Mouse (Mus musculus) hematopoietic stem cell, adult 5-6 weeks (primary cell): Measurements from ENCODE around the gene Rpl37a. TPM values are rescaled to one million over a fixed set of nuclear protein-coding genes. Genes with fewer than 3 reads are reported as not detected.
A peak's percentile ranks its signal among the peaks of the same experiment; 100 is the strongest.

Experiments used
- ATAC-seq, 2 experiments: fragments of 125-278 bp in 1 of 2; replicated peaks in 1 of 2; 2 replicates each; pipeline ENCODE4 v1.8.0; 2016 to 2017; ENCODE audit warnings: inconsistent platforms in 2 of 2, mild to moderate bottlenecking in 2 of 2, moderate number of reproducible peaks in 2 of 2, low read depth in 1 of 2, moderate TSS enrichment in 1 of 2; ENCODE audit not compliant: low FRiP score in 2 of 2, poor library complexity in 2 of 2, severe bottlenecking in 2 of 2, insufficient read depth in 1 of 2, low TSS enrichment in 1 of 2
- total RNA-seq: library from RNA; stranded (forward); fragments of 172-1452, 232-1000 nt; gene quantifications from 2 replicates; pipeline ENCODE4 v1.2.3, GENCODE M21; 2017

Rpl37a gene
- 343 and 818 TPM in 2 replicates for total RNA-seq

GRCm38 (mm10) chr1:72710753-72711653 is at the start of gene Rpl37a:
TSS of gene Rpl37a (plus strand) at chr1:72711290.
- ATAC-seq = peak; percentile 92 to 95

- no peak for ATAC-seq
These were observed 38.0 kb upstream of the Rpl37a start for GRCm38 (mm10) chr1:72673070-72673469.

GRCm38 (mm10) chr1:72696256-72696655 is 14.8 kb upstream of the Rpl37a start:
- ATAC-seq = no peak

GRCm38 (mm10) chr1:72698651-72699050 is 12.4 kb upstream of the Rpl37a start:
- no peak for ATAC-seq

- ATAC-seq = no peak
These were observed 10.6 kb upstream of the Rpl37a start, which contains the start of gene Ankar for GRCm38 (mm10) chr1:72700479-72700878. TSS of gene Ankar (minus strand) at chr1:72700579.

- no peak for ATAC-seq
These were observed 3.6 kb upstream of the Rpl37a start for GRCm38 (mm10) chr1:72707525-72707924.

GRCm38 (mm10) chr1:72711684-72712083 is 594 bp downstream of the Rpl37a start:
- peak in 1 of 2 experiments; percentile 10; a peak in 1 of 4 replicates for ATAC-seq

GRCm38 (mm10) chr1:72714547-72714946 is 3.5 kb downstream of the Rpl37a start:
- ATAC-seq = no peak

GRCm38 (mm10) chr1:72715065-72715464 is 4.0 kb downstream of the Rpl37a start:
- no peak for ATAC-seq

- ATAC-seq = no peak
These were observed 4.7 kb downstream of the Rpl37a start for GRCm38 (mm10) chr1:72715593-72716361.

- ATAC-seq = no peak
These were observed 5.3 kb downstream of the Rpl37a start for GRCm38 (mm10) chr1:72716421-72716820.

- ATAC-seq = peak; percentile 58 to 72; a peak in 2 of 4 replicates
These were observed 5.8 kb downstream of the Rpl37a start for GRCm38 (mm10) chr1:72716926-72717325.

- ATAC-seq = no peak
These were observed 6.5 kb downstream of the Rpl37a start for GRCm38 (mm10) chr1:72717540-72717939.

- ATAC-seq = peak; percentile 74 to 76
These were observed 7.8 kb downstream of the Rpl37a start for GRCm38 (mm10) chr1:72718846-72719245.

- ATAC-seq = no peak
These were observed 9.1 kb downstream of the Rpl37a start for GRCm38 (mm10) chr1:72720115-72720725.

- no peak for ATAC-seq
These were observed 11.6 kb downstream of the Rpl37a start for GRCm38 (mm10) chr1:72722646-72723045.

GRCm38 (mm10) chr1:72724354-72724753 is 13.3 kb downstream of the Rpl37a start:
- no peak for ATAC-seq

- no peak for ATAC-seq
These were observed 14.9 kb downstream of the Rpl37a start for GRCm38 (mm10) chr1:72725941-72726340.
